Mouse (Mus musculus): Measurements from ENCODE around the gene Hnrnpab. TPM values are rescaled to one million over a fixed set of nuclear protein-coding genes. Genes with fewer than 3 reads are reported as not detected.
"Not testable (repeated sequence)": the region's sequence is repeated elsewhere in the genome, so short reads cannot be mapped to it uniquely, and the experiment has no call there.

Gene Hnrnpab
- polyA plus RNA-seq, 1 experiment from 2014 or later: 282 TPM

GRCm38 (mm10) chr11:51633721-51634120 lies 27.1 kb upstream of the Hnrnpab start:
- Histone ChIP-seq H3K27me3 (replicated peaks) (peaks cover 6% of the 10 kb centered on the region; the same call in 1 of the 2 replicates), H3K9ac (no peak overlapping the region), H3K4me3 (no peak overlapping the region), H3K27ac (replicated peaks) (no peak overlapping the region), H3K9me3 (no peaks in the 10 kb centered on the region), H3K36me3 (peaks cover 9% of the 10 kb centered on the region; the same call in 1 of the 2 replicates), H3K4me1 (peaks cover 33% of the 10 kb centered on the region), H3K4me2 (no peak overlapping the region)
- 87% methylated on average over 3 of the region's 3 CpGs for WGBS
- no peak for ATAC-seq (ENCODE audit: extremely low read depth, insufficient number of reproducible peaks, low FRiP score, low TSS enrichment)

DNA sequence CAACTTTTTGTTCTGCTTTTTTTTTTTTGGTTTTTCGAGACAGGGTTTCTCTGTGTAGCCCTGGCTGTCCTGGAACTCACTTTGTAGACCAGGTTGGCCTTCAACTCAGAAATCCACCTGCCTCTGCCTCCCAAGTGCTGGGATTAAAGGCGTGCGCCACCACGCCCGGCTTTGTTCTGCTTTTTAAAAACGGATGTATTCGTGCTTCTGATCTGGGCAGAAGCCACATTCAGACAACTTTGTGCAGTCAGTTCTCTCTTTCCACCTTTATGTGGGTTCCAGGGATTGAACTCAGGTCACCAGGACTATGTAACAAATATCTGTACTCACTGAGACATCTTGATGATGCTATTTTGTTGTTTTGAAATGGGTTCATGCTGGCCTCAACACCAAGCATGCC lies 26.6 kb upstream of the Hnrnpab start:
- H3K9ac ChIP-seq; H3K27ac ChIP-seq (replicated peaks); H3K4me2 ChIP-seq; ATAC-seq (ENCODE audit: extremely low read depth, insufficient number of reproducible peaks, low FRiP score, low TSS enrichment); H3K9me3 ChIP-seq; H3K4me3 ChIP-seq; H3K27me3 ChIP-seq (replicated peaks): not testable (repeated sequence)
- 89% methylated on average over 7 of the region's 7 CpGs for WGBS
- Histone ChIP-seq H3K4me1 (peaks cover 33% of the 10 kb centered on the region), H3K36me3 (peaks cover 12% of the 10 kb centered on the region)

DNA sequence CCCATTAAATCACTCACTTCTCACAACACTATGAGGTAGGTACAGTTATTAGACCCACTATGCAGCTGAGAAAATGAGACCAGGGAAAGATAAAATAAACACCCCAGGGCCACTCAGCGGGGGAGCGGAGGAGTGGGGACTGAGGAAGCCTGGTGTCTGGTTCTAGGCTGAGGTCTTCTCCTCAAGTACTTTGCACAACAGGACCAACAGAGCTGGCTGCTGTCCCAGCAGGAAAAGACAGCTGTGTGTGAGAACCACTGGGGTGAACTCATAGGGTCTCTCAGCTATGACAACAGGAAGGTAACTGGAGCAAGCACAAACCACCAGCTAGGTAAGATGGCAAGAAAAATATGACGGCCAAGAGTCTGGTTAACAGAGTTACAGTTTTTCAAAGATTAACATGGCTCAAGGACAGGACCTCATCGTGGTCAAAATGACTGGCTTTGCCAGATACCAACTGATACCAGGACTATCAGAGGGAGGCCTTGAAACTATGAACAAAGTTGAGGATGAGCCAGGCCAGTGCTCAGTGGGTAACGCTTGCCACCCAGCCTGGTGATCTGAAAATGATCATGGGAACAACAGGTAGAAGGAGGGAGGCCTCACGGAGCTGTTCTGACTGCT lies 25.6 kb upstream of the Hnrnpab start:
- H3K36me3 ChIP-seq: peaks cover 22% of the 10 kb centered on the region
- H3K27ac ChIP-seq (replicated peaks): no peak overlapping the region

DNA sequence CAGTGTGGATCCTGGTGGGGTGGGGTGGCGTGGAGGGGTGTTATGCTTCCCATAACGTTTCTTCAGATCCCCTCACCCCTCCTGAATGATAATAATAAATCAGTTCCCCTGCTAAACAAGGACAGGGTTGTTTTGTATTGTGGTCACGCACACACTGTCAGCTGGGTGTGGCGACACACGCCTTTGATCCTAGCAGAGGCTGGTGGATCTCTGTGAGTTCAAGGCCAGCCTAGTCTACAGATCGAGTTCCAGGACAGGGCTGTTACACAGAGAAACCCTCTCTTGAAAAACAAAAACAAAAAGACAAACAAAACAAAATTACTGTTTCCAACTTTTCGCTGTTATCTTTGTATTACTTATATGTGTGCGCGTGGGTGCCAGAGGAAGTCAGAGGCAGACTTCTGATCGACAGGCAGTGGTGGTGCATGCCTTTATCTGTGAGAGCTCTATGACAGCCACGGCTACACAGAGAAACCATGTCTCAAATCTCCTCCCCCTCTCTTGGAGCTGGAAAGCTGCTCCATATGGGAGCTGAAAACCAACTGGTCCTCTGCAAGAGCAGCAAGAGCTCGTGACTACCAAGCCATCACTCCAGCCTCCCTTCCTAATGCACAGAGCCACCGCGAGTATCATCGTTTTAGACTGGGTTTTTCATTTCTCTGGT lies 23.1 kb upstream of the Hnrnpab start:
- Histone ChIP-seq H3K4me3 (no peak overlapping the region), H3K27ac (replicated peaks) (no peak overlapping the region), H3K4me2 (no peak overlapping the region), H3K9me3 (no peaks in the 10 kb centered on the region), H3K27me3 (replicated peaks) (no peaks in the 10 kb centered on the region), H3K9ac (no peak overlapping the region), H3K4me1 (peaks cover 15% of the 10 kb centered on the region), H3K36me3 (peaks cover 45% of the 10 kb centered on the region)
- ATAC-seq (ENCODE audit: extremely low read depth, insufficient number of reproducible peaks, low FRiP score, low TSS enrichment): no peak
- WGBS: 76% methylated on average over 15 of the region's 15 CpGs

More for the DNA sequence above, 25.6 kb upstream of the Hnrnpab start:
- ATAC-seq (ENCODE audit: extremely low read depth, insufficient number of reproducible peaks, low FRiP score, low TSS enrichment): no peak
- peaks cover 26% of the 10 kb centered on the region for H3K4me1 ChIP-seq
- no peaks in the 10 kb centered on the region for H3K27me3 ChIP-seq (replicated peaks)
- no peaks in the 10 kb centered on the region for H3K9me3 ChIP-seq
- no peak overlapping the region for H3K9ac ChIP-seq
- H3K4me2 ChIP-seq: no peak overlapping the region
- WGBS: 76% methylated on average over 6 of the region's 6 CpGs
- no peak overlapping the region for H3K4me3 ChIP-seq

- H3K4me1 ChIP-seq: peaks cover 6% of the 10 kb centered on the region; the same call in 1 of the 2 replicates
- H3K9me3 ChIP-seq: no peaks in the 10 kb centered on the region
- H3K27ac ChIP-seq (replicated peaks): no peak overlapping the region
- no peak overlapping the region for H3K4me3 ChIP-seq
- peaks cover 64% of the 10 kb centered on the region for H3K36me3 ChIP-seq
- no peak overlapping the region for H3K4me2 ChIP-seq
- 76% methylated on average over 8 of the region's 8 CpGs for WGBS
- H3K9ac ChIP-seq: no peak overlapping the region
- no peak for ATAC-seq (ENCODE audit: extremely low read depth, insufficient number of reproducible peaks, low FRiP score, low TSS enrichment)
- no peaks in the 10 kb centered on the region for H3K27me3 ChIP-seq (replicated peaks)
Observed at GRCm38 (mm10) chr11:51627907-51628306, 21.3 kb upstream of the Hnrnpab start.

DNA sequence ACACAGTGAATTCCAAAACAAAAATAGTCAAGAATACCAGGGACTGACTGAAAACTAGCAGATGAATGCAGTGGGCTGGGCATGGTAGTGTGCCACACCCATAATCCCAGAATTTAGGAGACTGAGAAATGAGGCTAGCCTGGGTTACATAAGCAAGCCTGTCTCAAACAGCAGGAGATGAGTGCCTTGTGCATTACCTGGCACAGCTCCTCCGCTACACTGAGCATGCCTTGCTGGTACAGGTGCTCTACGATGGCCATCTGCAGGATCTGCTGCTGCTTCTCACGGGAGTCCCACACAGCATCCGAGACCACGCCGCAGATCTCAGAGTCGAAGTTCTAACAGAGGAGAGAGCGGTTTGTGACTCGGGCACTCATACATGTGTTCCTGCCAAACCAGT lies 20.8 kb upstream of the Hnrnpab start:
- Histone ChIP-seq H3K9me3 (no peaks in the 10 kb centered on the region), H3K27ac (replicated peaks) (no peak overlapping the region), H3K27me3 (replicated peaks) (no peaks in the 10 kb centered on the region), H3K9ac (no peak overlapping the region), H3K4me2 (no peak overlapping the region), H3K4me1 (peaks cover 6% of the 10 kb centered on the region; the same call in 1 of the 2 replicates), H3K36me3 (peaks cover 68% of the 10 kb centered on the region), H3K4me3 (no peak overlapping the region)
- 92% methylated on average over 9 of the region's 9 CpGs for WGBS
- ATAC-seq (ENCODE audit: extremely low read depth, insufficient number of reproducible peaks, low FRiP score, low TSS enrichment): no peak

- Histone ChIP-seq H3K9ac (no peak overlapping the region), H3K9me3 (no peaks in the 10 kb centered on the region), H3K36me3 (peaks cover 81% of the 10 kb centered on the region), H3K4me2 (no peak overlapping the region), H3K27me3 (replicated peaks) (no peaks in the 10 kb centered on the region), H3K4me1 (peaks cover 18% of the 10 kb centered on the region), H3K4me3 (no peak overlapping the region), H3K27ac (replicated peaks) (no peak overlapping the region)
- no peak for ATAC-seq (ENCODE audit: extremely low read depth, insufficient number of reproducible peaks, low FRiP score, low TSS enrichment)
- 59% methylated on average over 5 of the region's 5 CpGs for WGBS
Observed at GRCm38 (mm10) chr11:51625187-51625820, 18.7 kb upstream of the Hnrnpab start.

DNA sequence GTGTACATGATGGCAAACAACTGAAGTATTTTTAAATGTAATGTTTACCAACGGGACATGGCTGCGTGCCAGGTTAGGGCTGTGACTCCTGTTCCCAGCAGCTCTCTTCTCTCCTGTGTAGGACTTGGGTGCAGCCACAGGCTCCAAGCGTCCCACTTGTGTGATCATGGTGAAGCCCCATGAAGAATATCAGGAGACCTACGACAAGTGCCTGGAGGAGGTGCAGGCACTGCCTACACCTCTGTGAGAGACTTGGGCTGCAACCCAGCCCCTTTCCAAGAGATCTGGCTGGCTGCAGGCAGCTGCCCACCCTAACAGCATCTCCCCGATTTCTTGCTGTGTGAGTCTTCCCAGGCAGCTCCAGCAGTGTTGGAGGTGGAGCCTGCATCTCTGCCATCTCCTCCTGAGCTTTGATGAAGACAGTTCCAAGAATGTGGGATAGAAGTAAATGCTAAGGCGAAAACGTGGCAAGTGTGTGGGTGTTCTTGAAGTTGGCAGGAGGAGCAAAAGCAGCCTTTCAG lies 16.4 kb upstream of the Hnrnpab start:
- 88% methylated on average over 7 of the region's 7 CpGs for WGBS
- peaks cover 67% of the 10 kb centered on the region for H3K36me3 ChIP-seq

DNA sequence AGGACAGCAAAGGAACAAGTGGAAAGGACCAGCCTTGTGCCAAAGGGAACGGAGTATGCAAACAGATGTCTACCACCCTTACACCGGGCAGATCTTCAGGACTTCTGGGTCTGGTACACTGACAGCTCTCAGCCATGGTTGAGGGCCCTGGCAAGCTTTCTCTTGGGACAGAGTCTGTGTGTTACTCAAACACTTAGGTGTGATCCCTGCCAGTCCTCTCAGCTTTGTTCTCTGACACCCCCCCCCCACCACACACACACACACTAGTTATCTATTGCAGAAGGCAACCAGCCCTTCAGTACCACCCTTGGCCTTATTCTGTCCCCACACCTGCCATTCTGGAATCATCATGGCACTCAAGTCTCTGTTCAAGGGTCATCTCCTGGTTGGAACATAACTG lies 15.1 kb upstream of the Hnrnpab start:
- Histone ChIP-seq H3K4me1 (peaks cover 26% of the 10 kb centered on the region), H3K27ac (replicated peaks) (no peak overlapping the region), H3K9ac (no peak overlapping the region), H3K4me3 (no peak overlapping the region), H3K27me3 (replicated peaks) (no peaks in the 10 kb centered on the region), H3K36me3 (peaks cover 55% of the 10 kb centered on the region), H3K4me2 (no peak overlapping the region), H3K9me3 (no peaks in the 10 kb centered on the region)
- WGBS: 92% methylated on average over 2 of the region's 2 CpGs
- ATAC-seq (ENCODE audit: extremely low read depth, insufficient number of reproducible peaks, low FRiP score, low TSS enrichment): no peak

More for the DNA sequence above, 16.4 kb upstream of the Hnrnpab start:
- Histone ChIP-seq H3K27ac (replicated peaks) (no peak overlapping the region), H3K4me2 (no peak overlapping the region), H3K4me3 (no peak overlapping the region), H3K27me3 (replicated peaks) (no peaks in the 10 kb centered on the region), H3K9ac (no peak overlapping the region), H3K4me1 (peaks cover 26% of the 10 kb centered on the region), H3K9me3 (no peaks in the 10 kb centered on the region)
- no peak for ATAC-seq (ENCODE audit: extremely low read depth, insufficient number of reproducible peaks, low FRiP score, low TSS enrichment)

DNA sequence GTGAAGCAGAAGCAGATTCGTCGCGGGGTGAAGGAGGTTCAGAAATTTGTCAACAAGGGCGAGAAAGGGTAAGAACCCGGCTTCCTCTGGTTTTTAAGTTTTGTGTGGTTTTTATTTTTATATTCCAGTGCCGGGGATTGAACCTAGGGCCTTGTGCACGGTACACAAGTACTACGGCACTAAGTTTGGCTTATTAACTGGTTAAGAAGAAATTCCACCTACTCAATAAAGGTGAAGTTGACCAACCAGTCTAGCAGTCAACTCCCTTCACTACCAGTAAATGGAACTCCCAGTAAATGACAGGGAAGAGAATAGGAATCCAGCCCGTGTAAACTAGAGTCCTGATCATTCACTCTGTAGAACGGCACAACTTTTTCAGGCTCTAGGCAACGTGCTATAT lies 13.4 kb upstream of the Hnrnpab start:
- Histone ChIP-seq H3K27ac (replicated peaks) (peak overlapping the region; percentile 53), H3K27me3 (replicated peaks) (no peaks in the 10 kb centered on the region), H3K36me3 (peaks cover 39% of the 10 kb centered on the region), H3K4me1 (peaks cover 33% of the 10 kb centered on the region), H3K4me3 (peak overlapping the region; percentile 91), H3K9ac (peak overlapping the region; percentile 90), H3K9me3 (no peaks in the 10 kb centered on the region), H3K4me2 (peak overlapping the region; percentile 90)
- no peak for ATAC-seq (ENCODE audit: extremely low read depth, insufficient number of reproducible peaks, low FRiP score, low TSS enrichment)
- WGBS: under 1% methylated on average over 11 of the region's 11 CpGs

DNA sequence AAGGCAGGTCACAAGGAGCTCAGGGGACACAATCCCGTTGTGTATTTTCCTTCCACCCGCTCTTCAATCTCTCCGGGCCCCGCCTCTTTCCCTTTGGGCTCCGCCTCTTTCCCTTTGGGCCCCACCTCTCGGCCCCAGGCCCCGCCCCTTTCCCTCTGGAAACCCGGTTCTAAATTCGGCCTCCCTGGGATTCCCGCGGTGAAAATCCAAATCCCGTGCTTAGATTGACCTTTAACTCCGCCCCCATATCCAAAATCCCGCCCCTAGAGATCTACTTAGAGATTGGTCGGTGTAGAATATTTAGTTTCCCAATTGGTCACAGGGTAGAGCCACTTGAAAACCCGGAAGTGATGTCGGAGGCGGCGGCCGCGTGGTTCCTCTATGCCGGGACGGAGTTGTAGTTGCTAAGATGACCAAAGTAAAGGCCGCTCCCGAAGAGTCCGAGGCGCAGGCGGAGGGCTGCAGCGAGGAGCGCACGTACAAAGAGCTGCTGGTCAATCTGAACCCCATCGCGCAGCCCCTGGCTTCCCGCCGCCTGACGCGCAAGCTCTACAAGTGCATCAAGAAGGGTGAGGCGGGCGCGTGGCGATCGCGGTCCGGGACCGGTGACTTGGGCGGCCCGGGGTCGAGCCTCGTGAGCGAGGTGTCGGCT lies 12.9 kb upstream of the Hnrnpab start, which contains the start of gene Nhp2:
Nhp2 (plus strand) TSS at position 327 of the 652 bp plus-strand sequence.
- peak; percentile 85 for ATAC-seq (ENCODE audit: extremely low read depth, insufficient number of reproducible peaks, low FRiP score, low TSS enrichment)
- peak within 1 kb of the TSS; percentile 53 for H3K27ac ChIP-seq (replicated peaks)
- H3K36me3 ChIP-seq: peaks cover 34% of the 10 kb centered on the region
- no peaks in the 10 kb centered on the region for H3K27me3 ChIP-seq (replicated peaks)
- under 1% methylated on average over 51 of the region's 51 CpGs for WGBS
- peaks cover 38% of the 10 kb centered on the region for H3K4me1 ChIP-seq
- H3K9ac ChIP-seq: peak within 1 kb of the TSS; percentile 90
- peak within 1 kb of the TSS; percentile 91 for H3K4me3 ChIP-seq
- no peaks in the 10 kb centered on the region for H3K9me3 ChIP-seq
- peak within 1 kb of the TSS; percentile 90 for H3K4me2 ChIP-seq
